Mouse (Mus musculus) heart, postnatal 10 days (tissue): Measurements from ENCODE around the gene Pkd1. TPM values are rescaled to one million over a fixed set of nuclear protein-coding genes. Genes with fewer than 3 reads are reported as not detected.

ENCODE experiments used
- DNase-seq, 2 experiments: peaks; one replicate each; pipeline ENCODE4 v3.0.0; 2021
- intact Hi-C: fragments of 180-260 bp; cut with DNase I; formaldehyde crosslinking; loops from one replicate; pipeline ENCODE4 v1.15.1; 2025
- total RNA-seq, 2 experiments: library from RNA; stranded (reverse); gene quantifications; 2 replicates each; pipeline ENCODE4 v1.2.3; 2021

Gene Pkd1
- total RNA-seq, 2 experiments from 2014 or later, result 60.1 to 72.2 TPM

DNA sequence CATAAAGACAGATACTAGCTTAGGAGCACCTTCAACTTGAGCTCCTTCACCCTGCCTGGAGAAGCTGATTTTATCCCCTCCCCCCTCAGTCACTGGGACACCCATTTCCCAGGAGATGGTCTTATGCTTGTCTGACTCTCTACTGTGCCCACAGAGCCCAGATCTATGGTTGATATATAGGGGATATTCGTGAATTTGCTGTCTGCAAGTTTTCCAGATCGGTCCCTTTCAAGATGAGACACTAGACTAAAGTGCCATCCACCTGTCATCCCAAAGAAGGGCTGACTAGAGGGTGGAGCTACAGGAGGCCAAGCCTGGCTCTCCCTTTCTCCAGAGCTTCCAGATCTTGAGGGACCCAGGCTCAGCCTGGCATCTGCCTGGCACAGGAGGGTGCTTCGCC lies 18.6 kb upstream of the Pkd1 start:
- DNase-seq, result no peak
- intact Hi-C loops, result no loop called here

DNA sequence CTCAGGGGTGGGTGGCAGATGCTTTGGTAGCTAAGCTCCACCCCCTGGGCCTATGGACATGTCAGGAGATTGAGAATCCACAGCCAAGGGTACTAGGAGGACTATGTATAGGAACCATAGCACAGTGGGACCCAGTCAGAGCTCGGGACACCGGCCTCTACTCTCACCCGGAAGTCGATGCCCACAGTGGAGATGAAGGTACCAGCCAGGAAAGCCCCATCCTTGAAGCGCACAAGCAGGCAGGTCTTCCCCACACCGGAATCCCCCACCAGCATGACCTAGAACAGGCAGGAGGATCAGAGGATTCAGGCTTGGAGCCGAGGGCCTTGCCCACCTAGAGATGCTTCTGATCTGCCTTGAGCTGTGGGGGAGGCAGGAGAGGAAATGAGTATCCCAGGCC lies 17.6 kb upstream of the Pkd1 start:
- intact Hi-C loops, result no loop called here
- no peak for DNase-seq

DNA sequence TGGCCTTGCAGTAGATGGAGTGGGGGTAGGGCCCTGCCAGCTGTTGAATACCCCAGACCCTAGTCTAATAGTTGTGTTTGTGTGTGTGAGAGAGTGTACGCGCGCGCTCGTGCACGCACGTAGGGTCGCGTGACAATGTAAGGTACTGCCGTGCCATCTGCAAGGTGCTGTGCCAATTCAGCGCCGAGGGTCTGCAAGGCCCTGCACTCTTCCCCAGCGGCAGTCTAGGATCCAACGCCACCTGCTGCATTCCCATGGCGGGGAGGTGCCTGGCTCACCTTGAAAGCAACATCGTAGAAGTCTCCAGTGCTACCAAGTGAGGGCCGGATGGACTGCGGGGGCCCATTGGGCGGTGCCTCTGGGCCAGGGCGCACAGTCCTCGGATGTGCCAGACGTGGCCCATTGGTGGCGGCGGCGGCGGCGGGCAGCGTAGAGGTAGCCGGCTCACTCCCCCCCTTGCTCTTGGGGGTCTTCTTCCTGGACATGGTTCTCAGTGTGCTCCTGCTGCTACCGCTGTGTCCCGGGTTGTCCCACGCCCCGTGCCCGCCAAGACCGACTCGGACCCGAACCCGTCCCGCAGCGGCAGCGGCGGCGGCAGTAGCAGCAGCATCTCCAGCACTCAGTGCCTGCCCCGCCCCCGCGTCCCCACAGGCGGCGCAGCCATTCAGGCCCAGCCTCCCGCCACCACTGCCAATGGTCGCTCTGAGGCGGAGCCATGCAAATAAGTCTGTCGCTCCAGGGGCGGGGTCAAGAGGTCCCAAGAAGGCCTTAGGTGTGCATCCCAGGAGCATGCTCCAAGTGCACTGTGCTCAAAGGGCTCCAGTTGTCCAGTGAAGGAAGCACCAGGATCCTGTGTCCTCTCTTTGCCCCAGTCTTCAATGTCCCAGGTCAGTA lies 16.3 kb upstream of the Pkd1 start:
- peak; percentile 81 to 84 for DNase-seq
- intact Hi-C loops, result no loop called here

DNA sequence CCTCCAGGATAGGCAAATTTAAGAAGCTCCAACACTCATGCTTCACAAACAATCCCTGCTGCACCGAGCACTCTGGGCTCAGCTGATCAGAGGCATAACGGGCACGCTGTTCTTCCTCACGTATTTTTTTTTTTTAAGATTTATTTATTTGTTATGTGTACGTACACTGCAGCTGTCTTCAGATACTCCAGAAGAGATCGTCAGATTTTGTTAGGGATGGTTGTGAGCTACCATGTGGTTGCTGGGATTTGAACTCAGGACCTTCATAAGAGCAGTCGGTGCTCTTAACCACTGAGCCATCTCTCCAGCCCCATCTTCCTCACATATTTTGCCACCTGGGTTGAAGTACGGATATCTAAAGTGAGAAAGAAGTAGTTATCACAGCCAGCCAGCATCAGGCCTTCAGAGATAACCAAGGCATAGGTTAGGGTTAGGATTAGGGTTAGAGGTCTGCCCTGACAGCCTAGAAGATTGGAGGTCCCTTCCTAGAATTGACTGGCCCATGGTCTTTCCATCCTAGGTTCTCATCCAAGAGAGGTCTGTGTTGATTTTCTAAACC lies 15.4 kb upstream of the Pkd1 start, which contains the start of gene Rab26:
Gene Rab26, minus strand, starts transcription at position 51 of the 559 bp plus-strand sequence.
- DNase-seq, result no peak
- intact Hi-C loops, result no loop called here

DNA sequence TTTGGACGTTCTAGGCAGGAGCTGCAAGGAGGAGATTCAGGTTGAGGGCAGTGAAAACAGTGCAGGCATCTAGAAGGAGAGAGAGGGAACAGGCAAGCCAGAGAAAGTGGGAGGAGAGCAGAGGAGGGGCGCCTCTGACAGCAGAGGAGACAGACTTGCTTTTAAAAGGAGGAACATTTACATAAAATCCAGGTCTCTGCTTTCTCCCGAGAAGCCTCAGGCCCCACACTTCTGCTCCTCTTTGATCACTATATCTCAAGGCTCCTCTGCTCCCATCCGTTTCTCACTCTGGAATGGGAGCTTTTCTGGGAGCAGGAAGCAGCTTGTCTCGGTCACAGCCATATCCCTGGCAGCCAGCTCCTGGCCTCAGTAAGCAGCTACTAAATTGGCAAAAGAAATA lies 14.3 kb upstream of the Pkd1 start:
- DNase-seq, result no peak
- intact Hi-C loops, result no loop called here

DNA sequence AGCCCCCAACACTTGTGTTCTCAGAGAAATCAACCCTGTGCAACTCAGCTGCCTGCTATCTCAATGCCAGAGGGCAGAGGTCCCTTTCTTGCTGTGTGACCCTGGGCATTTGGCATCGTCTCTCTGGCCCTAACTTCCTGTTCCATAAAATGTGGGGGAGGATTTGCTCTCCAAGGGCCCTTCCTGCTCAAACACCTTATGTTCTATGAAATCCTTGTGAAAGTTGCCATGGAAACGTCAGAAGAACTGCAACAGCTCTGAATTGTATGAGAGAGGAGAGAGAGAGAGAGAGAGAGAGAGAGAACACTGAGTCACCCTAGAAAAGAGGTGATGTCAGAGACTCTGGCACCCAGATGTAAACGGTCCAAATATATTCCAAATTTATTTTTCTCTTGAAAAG lies 12.1 kb upstream of the Pkd1 start:
- no peak for DNase-seq
- intact Hi-C loops, result no loop called here

DNA sequence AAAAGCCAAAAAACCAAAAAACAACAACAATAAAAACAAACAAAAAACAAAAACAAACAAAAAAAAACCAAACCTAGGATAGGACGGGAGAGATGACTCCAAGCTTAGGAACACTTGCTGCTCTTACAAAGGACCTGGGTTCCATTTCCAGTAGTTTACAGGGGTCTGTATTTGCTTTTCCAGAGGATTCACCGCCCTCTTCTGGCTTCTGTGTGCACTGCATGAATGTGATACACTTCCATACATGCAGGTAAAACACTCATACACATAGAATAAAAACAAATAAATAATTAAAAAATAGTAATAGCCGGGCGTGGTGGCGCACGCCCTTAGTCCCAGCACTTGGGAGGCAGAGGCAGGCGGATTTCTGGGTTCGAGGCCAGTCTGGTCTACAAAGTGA lies 10.7 kb upstream of the Pkd1 start:
- intact Hi-C loops, result loop anchor here (2.0 kb wide), 1 partner anchor 44 kb away; no protein-coding TSS in a partner anchor

DNA sequence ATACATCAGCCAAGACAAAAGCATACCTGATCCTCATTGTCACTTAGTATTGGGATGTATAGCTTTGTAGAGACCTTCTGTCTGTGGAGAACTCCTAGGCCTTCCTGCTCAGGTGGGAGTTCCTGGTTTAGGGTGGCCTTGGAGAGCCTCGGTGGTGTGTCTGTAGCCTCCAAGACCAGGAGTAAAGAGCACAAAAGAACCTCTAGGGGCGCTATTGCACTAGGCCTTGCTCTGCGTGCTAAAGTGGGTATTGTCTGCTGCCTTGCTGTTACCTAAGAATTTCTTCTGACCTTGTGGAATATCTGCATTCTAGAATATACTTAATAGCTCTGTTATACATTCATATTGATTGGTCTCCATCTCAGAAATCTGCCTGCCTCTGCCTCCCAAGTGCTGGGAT lies 9.3 kb upstream of the Pkd1 start:
- peak; percentile 45 to 72 for DNase-seq
- intact Hi-C loops, result loop anchor here (2.0 kb wide), 2 partner anchors 88 to 114 kb away; no protein-coding TSS in a partner anchor

More for the DNA sequence above, 10.7 kb upstream of the Pkd1 start:
- peak; percentile 38 to 65 for DNase-seq

DNA sequence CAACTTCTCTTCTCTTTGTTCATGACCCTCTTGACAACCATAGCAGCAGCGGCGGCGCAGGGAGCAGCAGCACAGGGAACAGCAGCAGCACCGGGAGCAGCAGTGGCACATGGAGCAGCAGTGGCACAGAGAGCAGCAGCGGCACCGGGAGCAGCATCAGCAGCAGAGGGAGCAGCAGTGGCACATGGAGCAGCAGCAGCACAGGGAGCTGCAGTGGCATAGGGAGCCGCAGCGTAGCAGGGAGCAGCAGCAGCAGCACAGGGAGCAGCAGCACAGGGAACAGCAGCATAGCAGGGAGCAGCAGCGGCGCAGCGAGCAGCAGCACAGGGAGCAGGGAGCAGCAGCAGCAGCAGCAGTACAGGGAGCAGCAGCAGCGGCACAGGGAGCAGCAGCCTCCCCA lies 5.0 kb upstream of the Pkd1 start:
- intact Hi-C loops, result loop anchor here (5.0 kb wide), 1 partner anchor 48 kb away; no protein-coding TSS in a partner anchor
- DNase-seq, result no peak

DNA sequence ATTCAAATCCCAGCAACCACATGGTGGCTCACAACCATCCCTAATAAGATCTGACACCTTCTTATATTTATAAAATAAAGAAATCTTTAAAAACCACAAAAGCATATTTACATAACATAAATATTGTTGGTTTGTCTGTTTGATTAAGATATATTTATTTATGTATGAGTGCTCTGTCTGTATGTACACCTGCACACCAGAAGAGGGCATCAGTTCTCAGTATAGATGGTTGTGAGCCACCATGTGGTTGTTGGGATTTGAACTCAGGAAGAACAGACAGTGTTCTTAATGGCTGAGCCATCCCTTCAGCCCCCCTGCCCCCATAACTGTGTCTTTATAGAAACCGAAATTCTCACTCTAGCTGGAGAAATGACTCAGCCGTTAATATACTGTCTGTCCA lies 4.4 kb upstream of the Pkd1 start:
- intact Hi-C loops, result loop anchor here (5.0 kb wide), 1 partner anchor 47 kb away; no protein-coding TSS in a partner anchor
- DNase-seq, result no peak

DNA sequence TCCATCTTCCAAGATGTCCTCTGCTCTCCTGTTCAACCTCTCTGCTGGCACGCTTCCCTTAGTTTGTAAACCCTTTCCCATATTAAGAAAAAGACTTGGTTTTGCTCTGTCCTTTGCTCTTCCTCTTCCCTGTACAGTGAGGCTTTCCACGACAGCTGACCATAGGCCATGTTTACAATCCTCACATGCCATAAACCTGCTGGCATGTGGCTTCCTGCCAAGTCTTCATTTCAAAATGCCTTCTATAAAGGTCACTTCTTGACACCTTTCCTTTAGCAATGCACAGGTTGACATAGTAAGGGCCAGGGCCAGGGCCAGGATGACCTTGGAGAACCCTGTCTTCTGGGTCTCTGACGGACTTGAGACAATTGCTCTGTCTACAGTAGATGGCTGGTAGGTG lies 3.4 kb upstream of the Pkd1 start:
- intact Hi-C loops, result loop anchor here (5.0 kb wide), 1 partner anchor 46 kb away; no protein-coding TSS in a partner anchor
- no peak for DNase-seq

DNA sequence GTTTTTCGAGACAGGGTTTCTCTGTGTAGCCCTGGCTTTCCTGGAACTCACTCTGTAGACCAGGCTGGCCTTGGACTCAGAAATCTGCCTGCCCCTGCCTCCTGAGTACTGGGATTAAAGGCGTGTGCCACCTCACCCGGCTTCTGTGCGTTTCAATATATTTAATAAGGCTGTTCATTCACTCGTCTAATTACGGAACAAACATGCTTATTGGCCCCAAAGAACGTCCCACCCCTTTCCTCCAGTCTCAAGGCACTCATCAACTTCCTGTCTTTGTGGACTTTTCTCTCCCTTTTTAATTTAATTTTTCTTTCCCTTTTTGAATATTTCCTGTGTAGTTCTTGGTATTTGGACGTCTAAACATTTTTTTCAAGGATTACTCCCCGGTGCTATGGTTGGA lies 1.2 kb upstream of the Pkd1 start:
- DNase-seq, result no peak
- intact Hi-C loops, result loop anchor here (5.0 kb wide), 1 partner anchor 44 kb away; no protein-coding TSS in a partner anchor

DNA sequence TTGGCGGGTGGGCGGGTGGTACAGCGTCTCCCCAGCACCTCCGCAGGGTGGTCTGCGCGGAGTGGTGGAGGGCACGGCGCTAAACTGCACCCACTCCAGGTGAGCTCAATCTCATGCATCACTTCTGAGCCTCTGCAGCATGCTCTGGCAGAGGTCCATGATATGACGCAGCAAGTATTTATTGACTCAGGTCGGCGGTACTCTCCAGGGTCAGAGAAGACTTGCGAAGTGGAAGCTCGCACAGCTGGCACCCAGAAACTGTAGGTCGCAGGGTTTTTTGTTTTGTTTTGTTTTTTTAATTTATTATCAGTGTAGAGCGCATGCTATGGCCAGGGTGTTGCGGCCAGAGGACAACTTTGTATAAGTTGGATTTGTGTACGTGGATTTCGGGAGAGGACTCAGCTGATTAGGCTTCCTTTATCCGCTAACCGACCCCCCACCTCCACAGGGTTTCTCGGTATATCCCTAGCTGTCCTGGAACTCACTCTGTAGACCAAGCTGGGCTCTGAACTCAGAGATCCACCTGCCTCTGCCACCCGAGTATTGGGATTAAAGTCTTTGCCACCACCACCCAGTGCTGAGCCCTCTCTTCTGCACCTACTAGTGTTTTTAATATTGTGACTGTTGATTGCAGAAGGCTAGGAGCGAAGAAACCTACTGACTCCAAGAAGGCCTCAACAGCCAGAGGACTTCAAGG lies 565 bp upstream of the Pkd1 start:
- DNase-seq, result peak; percentile 72 to 73
- intact Hi-C loops, result loop anchor here (5.0 kb wide), 1 partner anchor 43 kb away; no protein-coding TSS in a partner anchor

DNA sequence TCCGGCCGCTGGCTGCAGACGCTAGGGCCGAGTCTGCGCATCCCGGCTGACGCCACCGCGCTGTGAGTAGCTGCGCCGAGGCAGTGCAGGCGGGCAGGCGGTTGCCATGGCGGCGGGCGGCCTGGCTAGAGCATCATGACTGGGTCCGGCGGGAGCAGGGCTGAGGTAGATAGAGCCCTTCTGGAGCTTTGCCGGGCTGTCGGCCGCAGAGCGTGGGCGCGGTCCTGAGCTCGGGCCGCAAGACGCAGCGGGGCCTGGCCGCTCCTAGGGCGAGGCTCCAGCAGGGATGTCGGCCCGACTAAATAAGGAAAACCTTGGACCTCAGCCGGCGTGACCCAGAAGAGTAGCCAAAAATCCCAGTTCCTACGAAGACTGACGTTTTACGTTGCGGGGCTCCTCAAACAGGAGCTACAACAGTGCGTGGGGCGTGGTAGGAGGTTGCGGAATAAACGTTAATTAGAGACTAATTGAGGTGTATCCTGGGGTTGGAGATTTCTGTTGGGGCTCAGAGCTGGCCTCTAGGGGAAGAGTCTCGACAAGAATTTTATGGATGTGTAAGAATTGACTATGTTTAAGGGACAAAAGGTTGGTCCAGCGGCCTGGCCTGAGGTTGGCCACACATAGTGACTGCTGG lies 899 bp downstream of the Pkd1 start:
- intact Hi-C loops, result no loop called here
- peak; percentile 83 to 84 for DNase-seq

DNA sequence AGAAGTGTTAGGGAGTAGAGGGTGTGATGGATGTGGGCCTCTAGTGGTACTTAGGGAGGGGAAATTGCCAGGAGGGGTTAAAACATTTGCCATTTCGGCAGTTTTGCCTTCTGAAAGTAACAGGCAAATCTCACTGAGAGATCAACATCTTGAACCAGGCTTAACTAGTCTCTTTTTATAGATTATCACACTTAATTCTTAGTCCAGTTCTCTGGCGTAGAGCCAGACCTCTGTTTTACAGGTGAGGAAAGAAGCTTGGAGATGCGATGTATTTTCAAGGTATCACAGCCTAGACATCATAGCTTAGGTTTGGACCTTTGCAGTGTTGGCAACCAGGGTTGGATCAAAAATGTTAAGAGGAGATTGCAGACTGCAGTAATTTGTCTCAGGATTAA lies 1.4 kb downstream of the Pkd1 start:
- DNase-seq, result peak in 1 of 2 experiments; percentile 24
- intact Hi-C loops, result no loop called here

DNA sequence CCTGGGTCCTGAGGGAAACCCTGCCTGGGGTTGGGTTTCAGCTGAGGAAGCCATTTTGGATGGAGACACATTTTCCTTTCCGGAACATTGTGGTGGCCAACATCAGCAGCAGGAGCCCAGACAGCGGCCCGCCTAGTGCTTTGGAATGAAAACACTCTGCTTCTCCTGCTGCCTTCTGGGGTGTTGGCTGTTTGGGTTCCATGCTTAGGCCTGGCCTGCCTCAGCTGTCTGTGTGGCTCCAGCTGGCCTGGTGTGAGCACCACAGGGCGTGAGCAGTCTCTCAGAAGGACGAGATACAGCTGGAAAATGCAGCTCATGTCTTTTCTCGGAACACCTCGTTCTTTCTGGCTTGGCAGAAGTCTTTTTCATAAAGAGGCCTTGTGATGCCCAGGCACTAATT lies 7.5 kb downstream of the Pkd1 start:
- peak; percentile 65 to 75 for DNase-seq
- intact Hi-C loops, result no loop called here

DNA sequence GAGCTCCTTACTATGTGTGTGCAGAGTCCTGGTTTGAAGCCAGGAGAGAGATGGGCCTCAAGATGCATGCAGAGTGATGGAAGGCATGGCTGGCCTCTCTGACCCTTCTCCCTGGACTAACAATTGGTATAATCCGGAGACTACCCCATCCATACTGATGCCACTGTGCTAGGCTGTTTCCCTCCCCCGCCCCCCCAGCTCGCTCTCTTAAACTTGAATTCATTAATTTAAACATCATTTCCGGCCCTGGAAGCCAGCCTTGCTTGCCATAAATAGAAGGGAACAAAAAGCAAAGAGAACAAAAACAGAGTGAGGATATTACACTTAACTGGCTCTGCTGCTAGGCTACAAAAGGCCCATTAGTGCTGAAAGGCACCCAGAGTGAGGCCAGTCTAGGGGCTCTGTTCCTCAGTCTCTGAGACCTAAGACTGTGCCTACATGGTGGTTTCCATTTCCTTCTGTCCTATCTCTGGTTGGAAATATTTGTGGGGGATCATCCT lies 9.0 kb downstream of the Pkd1 start:
- intact Hi-C loops, result no loop called here
- peak; percentile 51 to 60 for DNase-seq

DNA sequence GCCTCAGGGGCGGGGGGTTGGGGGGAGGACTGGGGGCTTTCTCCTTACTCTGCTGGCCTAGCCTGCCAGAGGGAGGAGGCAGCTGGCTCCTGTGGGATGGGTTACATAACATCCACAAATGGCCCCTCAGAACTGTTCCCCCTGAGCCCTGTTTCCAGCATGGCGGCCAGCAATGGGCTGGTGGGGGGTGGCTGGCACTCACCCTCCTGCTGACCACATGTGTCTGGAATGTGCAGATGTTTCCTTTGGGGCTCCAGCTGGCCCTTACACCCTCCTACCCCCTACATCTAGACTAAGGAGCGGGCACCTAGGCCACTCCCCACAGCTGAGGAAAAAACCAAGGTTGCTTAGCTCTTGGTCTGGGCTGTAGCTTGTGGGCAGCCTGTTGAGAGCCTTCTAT lies 9.5 kb downstream of the Pkd1 start:
- DNase-seq, result peak; percentile 55 to 58

DNA sequence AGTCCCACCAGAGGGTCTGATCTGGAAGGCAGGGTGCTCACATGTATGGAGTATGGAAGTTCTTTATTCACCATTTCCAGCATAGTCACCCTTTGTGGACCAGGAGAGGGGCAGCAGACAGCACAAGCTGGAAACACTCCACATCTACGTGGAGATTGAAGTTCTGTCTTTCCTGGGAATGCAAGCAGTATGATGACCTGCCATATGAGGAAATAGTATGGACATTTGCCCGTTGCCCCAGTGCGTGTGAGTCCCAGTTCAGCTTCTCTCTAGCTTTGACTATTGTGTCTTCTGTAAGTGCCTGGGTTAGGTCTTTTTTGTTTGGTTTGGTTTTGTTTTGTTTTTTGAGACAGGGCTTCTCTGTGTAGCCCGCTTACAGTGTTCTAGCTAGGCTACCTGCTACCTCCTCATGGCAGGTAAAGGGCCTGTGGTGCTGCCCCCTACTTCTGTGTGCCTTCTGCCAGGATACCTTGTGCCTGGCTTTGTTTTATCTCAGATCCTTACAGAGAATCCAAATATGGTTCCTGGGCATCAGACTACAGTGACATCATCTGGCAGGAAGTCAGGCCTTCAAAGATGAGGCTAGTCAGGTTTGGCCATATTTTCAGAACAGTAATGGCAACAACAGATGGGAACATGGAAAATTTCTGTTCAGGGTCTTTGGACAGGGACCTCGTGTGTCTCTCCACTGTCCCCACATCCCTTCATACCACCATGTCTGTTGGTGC lies 10.8 kb downstream of the Pkd1 start:
- peak; percentile 37 to 43 for DNase-seq
- intact Hi-C loops, result no loop called here

More for the DNA sequence above, 9.5 kb downstream of the Pkd1 start:
- intact Hi-C loops, result no loop called here

DNA sequence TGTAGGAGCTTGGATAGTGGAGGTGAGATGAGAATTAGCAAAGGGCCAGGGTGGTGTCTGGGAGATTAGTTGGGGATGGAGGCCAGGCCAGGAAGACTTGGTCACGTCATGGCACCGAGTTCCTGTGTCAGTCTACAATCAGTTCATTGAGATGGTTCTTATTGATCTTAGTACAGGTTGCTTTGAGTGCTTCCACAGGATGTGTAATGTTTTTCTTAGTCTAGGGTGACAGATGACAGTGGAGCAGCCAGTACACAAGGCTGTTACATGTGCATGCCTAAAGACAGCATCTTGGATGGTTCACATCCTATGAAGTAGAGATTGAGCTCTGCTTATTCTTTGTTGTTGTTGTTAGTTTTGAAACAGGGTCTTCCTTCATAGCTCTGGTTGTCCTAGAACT lies 12.0 kb downstream of the Pkd1 start:
- no peak for DNase-seq
- intact Hi-C loops, result no loop called here
